Mouse (Mus musculus) CD4-positive, CD25-positive, alpha-beta regulatory T cell (primary cell): ENCODE data around the gene Snapc3. TPM values are rescaled to one million over a fixed set of nuclear protein-coding genes. Genes with fewer than 3 reads are reported as not detected.

Experiments used
- polyA plus RNA-seq: library from polyadenylated mRNA; unstranded; fragments of 100-300 nt; shearing (Covaris generic); gene quantifications from one replicate; pipeline ENCODE4 v1.2.1, GENCODE M21; 2017

Gene Snapc3
- 37.3 TPM for polyA plus RNA-seq

GRCm38 (mm10) chr4:83417160-83417819 is at the start of gene Snapc3:
TSS of gene Snapc3 (plus strand) at chr4:83417724.

GRCm38 (mm10) chr4:83486117-83486901 is 68.8 kb downstream of the Snapc3 start, which contains the start of gene Psip1:
TSS of gene Psip1 (minus strand) at chr4:83486459.

Other genes with a start within 250 kb of the Snapc3 start
- gene Ttc39b, start 93.5 kb upstream of the Snapc3 start, polyA plus RNA-seq: 90.6 TPM
- 196 TPM for gene Psip1, start 68.7 kb downstream of the Snapc3 start, polyA plus RNA-seq
- gene Ccdc171, start 107.8 kb downstream of the Snapc3 start, polyA plus RNA-seq: 13.7 TPM